Mouse (Mus musculus): ENCODE measurements around the gene a.

The a gene

GRCm38 (mm10) chr2:154782856-154783650, 8.1 kb upstream of the a start:
- DNase-seq (ENCODE audit: low spot score): no peak

- peak; percentile 30 for DNase-seq (ENCODE audit: low spot score)
Observed at GRCm38 (mm10) chr2:154785284-154785683, 5.9 kb upstream of the a start.

GRCm38 (mm10) chr2:154786187-154786586, 5.0 kb upstream of the a start:
- peak; percentile 33 for DNase-seq (ENCODE audit: low spot score)

- no peak for DNase-seq (ENCODE audit: low spot score)
Observed at GRCm38 (mm10) chr2:154786776-154787175, 4.4 kb upstream of the a start.

GRCm38 (mm10) chr2:154789381-154789780, 1.8 kb upstream of the a start:
- no peak for DNase-seq (ENCODE audit: low spot score)

GRCm38 (mm10) chr2:154789977-154790655, 1.1 kb upstream of the a start:
- DNase-seq (ENCODE audit: low spot score): peak; percentile 23

GRCm38 (mm10) chr2:154791661-154792642, 750 bp downstream of the a start:
- DNase-seq (ENCODE audit: low spot score): peak; percentile 79

- no peak for DNase-seq (ENCODE audit: low spot score)
Observed at GRCm38 (mm10) chr2:154803372-154803771, 12.2 kb downstream of the a start.

GRCm38 (mm10) chr2:154803845-154804244, 12.6 kb downstream of the a start:
- no peak for DNase-seq (ENCODE audit: low spot score)

- no peak for DNase-seq (ENCODE audit: low spot score)
Observed at GRCm38 (mm10) chr2:154807689-154808088, 16.5 kb downstream of the a start.

- DNase-seq (ENCODE audit: low spot score): no peak
Observed at GRCm38 (mm10) chr2:154809107-154809762, 18.0 kb downstream of the a start.

- DNase-seq (ENCODE audit: low spot score): no peak
Observed at GRCm38 (mm10) chr2:154810821-154811220, 19.6 kb downstream of the a start.

GRCm38 (mm10) chr2:154813426-154813825, 22.2 kb downstream of the a start:
- DNase-seq (ENCODE audit: low spot score): no peak

GRCm38 (mm10) chr2:154817089-154817488, 25.9 kb downstream of the a start:
- DNase-seq (ENCODE audit: low spot score): no peak

- no peak for DNase-seq (ENCODE audit: low spot score)
Observed at GRCm38 (mm10) chr2:154817788-154818187, 26.6 kb downstream of the a start.

GRCm38 (mm10) chr2:154818599-154818998, 27.4 kb downstream of the a start:
- no peak for DNase-seq (ENCODE audit: low spot score)

- no peak for DNase-seq (ENCODE audit: low spot score)
Observed at GRCm38 (mm10) chr2:154820346-154820745, 29.1 kb downstream of the a start.

- no peak for DNase-seq (ENCODE audit: low spot score)
Observed at GRCm38 (mm10) chr2:154826054-154826538, 34.9 kb downstream of the a start.

- DNase-seq (ENCODE audit: low spot score): no peak
Observed at GRCm38 (mm10) chr2:154827521-154827920, 36.3 kb downstream of the a start.

- no peak for DNase-seq (ENCODE audit: low spot score)
Observed at GRCm38 (mm10) chr2:154832471-154832870, 41.3 kb downstream of the a start.

- no peak for DNase-seq (ENCODE audit: low spot score)
Observed at GRCm38 (mm10) chr2:154834149-154834865, 43.1 kb downstream of the a start.
